Mouse (Mus musculus) midbrain, embryonic 12.5 days (tissue): ENCODE data around the gene Ipo7. TPM values are rescaled to one million over a fixed set of nuclear protein-coding genes. Genes with fewer than 3 reads are reported as not detected.
A peak's percentile ranks its signal among the peaks of the same experiment; 100 is the strongest.

Source experiments
- ATAC-seq: fragments of 200-750 bp; cut with Nextera tagmentation; 2 replicates; pipeline ENCODE4 v1.8.0; 2017; ENCODE audit warnings: low read depth, moderate TSS enrichment, moderate library complexity; ENCODE audit not compliant: low FRiP score
- H3K27ac ChIP-seq: fragments of 300-500 bp; sonication (generic); replicated peaks from 2 replicates; pipeline ENCODE4 v1.5.1; 2016; ENCODE audit warnings: mild to moderate bottlenecking
- H3K27me3 ChIP-seq: fragments of 300-500 bp; sonication (generic); 2 replicates; pipeline ENCODE4 v1.6.1; 2016; ENCODE audit warnings: mild to moderate bottlenecking
- H3K36me3 ChIP-seq: fragments of 300-500 bp; sonication (generic); 2 replicates; pipeline ENCODE4 v1.6.1; 2016
- H3K4me1 ChIP-seq: fragments of 300-500 bp; sonication (generic); 2 replicates; pipeline ENCODE4 v1.6.1; 2016
- H3K4me2 ChIP-seq: fragments of 300-500 bp; sonication (generic); replicated peaks from 2 replicates; pipeline ENCODE4 v1.6.1; 2016; ENCODE audit warnings: mild to moderate bottlenecking, moderate library complexity
- H3K4me3 ChIP-seq: fragments of 300-500 bp; sonication (generic); 2 replicates; pipeline ENCODE4 v1.5.1; 2016; ENCODE audit warnings: mild to moderate bottlenecking
- H3K9ac ChIP-seq: fragments of 300-500 bp; sonication (generic); replicated peaks from 2 replicates; pipeline ENCODE4 v1.6.1; 2016; ENCODE audit warnings: mild to moderate bottlenecking, moderate library complexity
- H3K9me3 ChIP-seq: fragments of 300-500 bp; sonication (generic); 2 replicates; pipeline ENCODE4 v1.6.1; 2016; ENCODE audit warnings: mild to moderate bottlenecking
- WGBS: fragments of 180-500 bp; shearing (Covaris S2); methylation state at CpG from one replicate; pipeline ENCODE4 v1.1.7; 2016; 5-methylcytosine and 5-hydroxymethylcytosine counted together
- polyA plus RNA-seq: library from polyadenylated mRNA; unstranded; fragments of >200 nt; fragmentation: Nextera tagmentation; extraction: Ambion mirVana; gene quantifications from 2 replicates; pipeline ENCODE4 v1.2.1, GENCODE M21; 2016

Ipo7 gene
- polyA plus RNA-seq, 1 experiment from 2014 or later, result 49.7 TPM

GRCm38 (mm10) chr7:109998388-109998787 lies 19.7 kb upstream of the Ipo7 start:
- Histone ChIP-seq H3K9me3 (no peaks in the 10 kb centered on the region), H3K36me3 (no peaks in the 10 kb centered on the region), H3K4me2 (no peak overlapping the region), H3K4me1 (peaks cover 8% of the 10 kb centered on the region; the same call in 1 of the 2 replicates), H3K27ac (no peak overlapping the region), H3K4me3 (no peak overlapping the region), H3K9ac (no peak overlapping the region), H3K27me3 (peaks cover 5% of the 10 kb centered on the region; the same call in 1 of the 2 replicates)
- ATAC-seq, result no peak
- WGBS, result 84% methylated on average over 4 of the region's 4 CpGs

GRCm38 (mm10) chr7:110002092-110002491 lies 16.0 kb upstream of the Ipo7 start:
- H3K4me2 ChIP-seq, result no peak overlapping the region
- H3K9ac ChIP-seq, result no peak overlapping the region
- ATAC-seq, result no peak
- H3K4me1 ChIP-seq, result peaks cover 5% of the 10 kb centered on the region; the same call in 1 of the 2 replicates
- no peak overlapping the region for H3K4me3 ChIP-seq
- no peak overlapping the region for H3K27ac ChIP-seq
- no peaks in the 10 kb centered on the region for H3K36me3 ChIP-seq
- no peaks in the 10 kb centered on the region for H3K9me3 ChIP-seq
- peaks cover 5% of the 10 kb centered on the region; the same call in 1 of the 2 replicates for H3K27me3 ChIP-seq

GRCm38 (mm10) chr7:110002968-110003367 lies 15.1 kb upstream of the Ipo7 start:
- 11% methylated on average over 20 of the region's 20 CpGs for WGBS
- Histone ChIP-seq H3K36me3 (no peaks in the 10 kb centered on the region), H3K9ac (peak overlapping the region; percentile 43; the same call in 1 of the 2 replicates), H3K27me3 (peaks cover 5% of the 10 kb centered on the region; the same call in 1 of the 2 replicates), H3K4me1 (peaks cover 5% of the 10 kb centered on the region; the same call in 1 of the 2 replicates), H3K9me3 (no peaks in the 10 kb centered on the region), H3K4me2 (peak overlapping the region; percentile 47), H3K4me3 (peak overlapping the region; percentile 18; the same call in 1 of the 2 replicates), H3K27ac (no peak overlapping the region)
- ATAC-seq, result peak; percentile 47; the same call in 1 of the 2 replicates

GRCm38 (mm10) chr7:110005976-110006375 lies 12.1 kb upstream of the Ipo7 start:
- no peak overlapping the region for H3K9ac ChIP-seq

GRCm38 (mm10) chr7:110006471-110007195 lies 11.4 kb upstream of the Ipo7 start:
- peaks cover 5% of the 10 kb centered on the region; the same call in 1 of the 2 replicates for H3K4me1 ChIP-seq
- no peak overlapping the region for H3K4me3 ChIP-seq
- H3K27ac ChIP-seq, result no peak overlapping the region
- no peaks in the 10 kb centered on the region for H3K9me3 ChIP-seq
- no peaks in the 10 kb centered on the region for H3K36me3 ChIP-seq
- no peak overlapping the region for H3K9ac ChIP-seq
- 82% methylated on average over 5 of the region's 5 CpGs for WGBS
- ATAC-seq, result no peak
- H3K27me3 ChIP-seq, result peaks cover 5% of the 10 kb centered on the region; the same call in 1 of the 2 replicates
- no peak overlapping the region for H3K4me2 ChIP-seq

More at GRCm38 (mm10) chr7:110005976-110006375, 12.1 kb upstream of the Ipo7 start:
- Histone ChIP-seq H3K4me2 (no peak overlapping the region), H3K27me3 (peaks cover 5% of the 10 kb centered on the region; the same call in 1 of the 2 replicates), H3K27ac (no peak overlapping the region), H3K9me3 (no peaks in the 10 kb centered on the region), H3K4me3 (no peak overlapping the region), H3K36me3 (no peaks in the 10 kb centered on the region), H3K4me1 (peaks cover 5% of the 10 kb centered on the region; the same call in 1 of the 2 replicates)
- no peak for ATAC-seq

- Histone ChIP-seq H3K4me1 (no peaks in the 10 kb centered on the region), H3K27me3 (no peaks in the 10 kb centered on the region), H3K36me3 (no peaks in the 10 kb centered on the region), H3K4me3 (no peak overlapping the region), H3K4me2 (no peak overlapping the region), H3K9me3 (no peaks in the 10 kb centered on the region), H3K27ac (no peak overlapping the region), H3K9ac (no peak overlapping the region)
- no peak for ATAC-seq
- 100% methylated on average over 1 of the region's 1 CpGs for WGBS
Measured at GRCm38 (mm10) chr7:110008513-110008912, 9.6 kb upstream of the Ipo7 start.

- Histone ChIP-seq H3K36me3 (no peaks in the 10 kb centered on the region), H3K27ac (no peak overlapping the region), H3K27me3 (no peaks in the 10 kb centered on the region), H3K4me2 (no peak overlapping the region), H3K9me3 (no peaks in the 10 kb centered on the region), H3K4me3 (no peak overlapping the region), H3K4me1 (no peaks in the 10 kb centered on the region), H3K9ac (no peak overlapping the region)
- 94% methylated on average over 6 of the region's 6 CpGs for WGBS
- no peak for ATAC-seq
Measured at GRCm38 (mm10) chr7:110009084-110009483, 9.0 kb upstream of the Ipo7 start.

GRCm38 (mm10) chr7:110011417-110011816 lies 6.7 kb upstream of the Ipo7 start:
- ATAC-seq, result no peak

GRCm38 (mm10) chr7:110014272-110014671 lies 3.8 kb upstream of the Ipo7 start:
- Histone ChIP-seq H3K4me3 (no peak overlapping the region), H3K4me2 (no peak overlapping the region), H3K4me1 (0 out of 2 replicates have a peak, but pooled peaks cover 3% of the 10 kb centered on the region), H3K36me3 (no peaks in the 10 kb centered on the region), H3K9ac (no peak overlapping the region), H3K9me3 (no peaks in the 10 kb centered on the region), H3K27ac (no peak overlapping the region), H3K27me3 (no peaks in the 10 kb centered on the region)
- WGBS, result 85% methylated on average over 5 of the region's 5 CpGs
- ATAC-seq, result no peak

More at GRCm38 (mm10) chr7:110011417-110011816, 6.7 kb upstream of the Ipo7 start:
- no peaks in the 10 kb centered on the region for H3K36me3 ChIP-seq
- no peak overlapping the region for H3K9ac ChIP-seq
- H3K27me3 ChIP-seq, result no peaks in the 10 kb centered on the region
- no peak overlapping the region for H3K27ac ChIP-seq
- H3K4me3 ChIP-seq, result no peak overlapping the region
- no peaks in the 10 kb centered on the region for H3K4me1 ChIP-seq
- 57% methylated on average over 1 of the region's 1 CpGs for WGBS
- H3K4me2 ChIP-seq, result no peak overlapping the region
- no peaks in the 10 kb centered on the region for H3K9me3 ChIP-seq

GRCm38 (mm10) chr7:110018631-110019482 lies 783 bp downstream of the Ipo7 start:
- peak overlapping the region; percentile 99 for H3K4me3 ChIP-seq
- H3K9me3 ChIP-seq, result 0 out of 2 replicates have a peak, but pooled peaks cover under 1% of the 10 kb centered on the region

GRCm38 (mm10) chr7:110023553-110023952 lies 5.5 kb downstream of the Ipo7 start:
- 0 out of 2 replicates have a peak, but pooled peaks cover 5% of the 10 kb centered on the region for H3K9me3 ChIP-seq
- no peak overlapping the region for H3K27ac ChIP-seq
- WGBS, result 95% methylated on average over 1 of the region's 1 CpGs
- H3K4me1 ChIP-seq, result peaks cover 12% of the 10 kb centered on the region
- H3K36me3 ChIP-seq, result no peaks in the 10 kb centered on the region
- H3K9ac ChIP-seq, result no peak overlapping the region
- no peak for ATAC-seq
- no peaks in the 10 kb centered on the region for H3K27me3 ChIP-seq
- no peak overlapping the region for H3K4me2 ChIP-seq
- H3K4me3 ChIP-seq, result no peak overlapping the region

More at GRCm38 (mm10) chr7:110018631-110019482, 783 bp downstream of the Ipo7 start:
- Histone ChIP-seq H3K9ac (peak overlapping the region; percentile 97), H3K27me3 (no peaks in the 10 kb centered on the region), H3K36me3 (no peaks in the 10 kb centered on the region), H3K27ac (peak overlapping the region; percentile 88), H3K4me2 (peak overlapping the region; percentile 92), H3K4me1 (peaks cover 12% of the 10 kb centered on the region)
- peak; percentile 82 for ATAC-seq
- WGBS, result under 1% methylated on average over 42 of the region's 42 CpGs

GRCm38 (mm10) chr7:110026594-110026993 lies 8.5 kb downstream of the Ipo7 start:
- Histone ChIP-seq H3K4me2 (no peak overlapping the region), H3K27ac (no peak overlapping the region), H3K9ac (no peak overlapping the region), H3K4me1 (no peaks in the 10 kb centered on the region), H3K4me3 (no peak overlapping the region), H3K9me3 (0 out of 2 replicates have a peak, but pooled peaks cover 5% of the 10 kb centered on the region), H3K36me3 (peaks cover 17% of the 10 kb centered on the region), H3K27me3 (no peaks in the 10 kb centered on the region)
- ATAC-seq, result no peak
- whole genome bisulfite sequencing, result 95% methylated on average over 2 of the region's 2 CpGs
